Mouse (Mus musculus) heart, embryonic 16.5 days (tissue): Measurements from ENCODE around the gene Tmc5. TPM values are rescaled to one million over a fixed set of nuclear protein-coding genes. Genes with fewer than 3 reads are reported as not detected.

ENCODE experiments used
- ATAC-seq: fragments of 200-750 bp; cut with Nextera tagmentation; replicated peaks from 2 replicates; pipeline ENCODE4 v1.8.0; 2017; ENCODE audit warnings: moderate number of reproducible peaks; ENCODE audit not compliant: insufficient read depth, low FRiP score; ENCODE audit errors: extremely low read depth
- H3K27ac ChIP-seq: fragments of 300-500 bp; sonication (generic); 2 replicates; pipeline ENCODE4 v1.5.1; 2014; ENCODE audit warnings: mild to moderate bottlenecking, low read length, control low read depth, moderate library complexity
- H3K27me3 ChIP-seq: fragments of 300-500 bp; sonication (generic); 2 replicates; pipeline ENCODE4 v1.6.1; 2014; ENCODE audit warnings: low read length, mixed read lengths; ENCODE audit not compliant: control insufficient read depth, insufficient read depth
- H3K36me3 ChIP-seq: fragments of 300-500 bp; sonication (generic); 2 replicates; pipeline ENCODE4 v1.6.1; 2014; ENCODE audit not compliant: control insufficient read depth, insufficient read depth
- H3K4me1 ChIP-seq: fragments of 300-500 bp; sonication (generic); 2 replicates; pipeline ENCODE4 v1.6.1; 2014; ENCODE audit warnings: low read length, mixed read lengths; ENCODE audit not compliant: control insufficient read depth, insufficient read depth
- H3K4me2 ChIP-seq: fragments of 300-500 bp; sonication (generic); 2 replicates; pipeline ENCODE4 v1.6.1; 2014; ENCODE audit warnings: low read depth, mild to moderate bottlenecking, control low read depth, low read length
- H3K4me3 ChIP-seq: fragments of 300-500 bp; sonication (generic); 2 replicates; pipeline ENCODE4 v1.5.1; 2014; ENCODE audit warnings: mild to moderate bottlenecking, control low read depth, low read length
- H3K9ac ChIP-seq: fragments of 300-500 bp; sonication (generic); 2 replicates; pipeline ENCODE4 v1.6.1; 2014; ENCODE audit warnings: low read length, control low read depth
- H3K9me3 ChIP-seq: fragments of 300-500 bp; sonication (generic); replicated peaks from 2 replicates; pipeline ENCODE4 v1.6.1; 2016; ENCODE audit warnings: low read length; ENCODE audit not compliant: control insufficient read depth
- WGBS: fragments of 180-500 bp; shearing (Covaris S2); extraction: QIAGEN DNeasy Blood & Tissue Kit; methylation state at CpG from one replicate; pipeline ENCODE4 v1.1.7; 2014; 5-methylcytosine and 5-hydroxymethylcytosine counted together
- polyA plus RNA-seq: library from polyadenylated mRNA; unstranded; fragments of >200 nt; fragmentation: Nextera tagmentation; extraction: Ambion mirVana; gene quantifications from 2 replicates; pipeline ENCODE4 v1.2.1, GENCODE M21; 2015

Gene Tmc5
- polyA plus RNA-seq, 1 experiment from 2014 or later = 0.97 TPM

DNA sequence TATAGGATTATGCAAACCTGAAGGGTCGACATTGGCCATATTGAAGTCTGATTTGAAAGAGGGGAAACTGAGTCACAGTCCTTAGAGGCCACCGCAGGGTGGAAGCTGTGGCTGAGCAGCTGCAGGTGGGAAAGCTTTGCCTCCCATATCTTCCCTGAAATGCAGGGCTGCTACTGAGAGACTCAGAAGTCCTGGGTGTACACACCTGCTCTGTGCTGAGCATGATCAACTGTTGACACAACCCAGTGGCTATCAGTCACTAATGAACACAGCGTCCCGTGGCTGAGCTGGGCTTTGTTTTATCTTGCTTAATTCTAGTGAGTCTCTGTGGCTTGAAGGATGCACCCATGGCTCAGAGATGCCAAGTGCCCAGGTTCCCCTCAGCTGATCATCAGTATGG lies 53.0 kb downstream of the Tmc5 start:
- peaks cover 6% of the 10 kb centered on the region for H3K27me3 ChIP-seq
- H3K4me1 ChIP-seq = no peaks in the 10 kb centered on the region
- ATAC-seq = no peak
- H3K9ac ChIP-seq = no peak overlapping the region
- H3K36me3 ChIP-seq = no peaks in the 10 kb centered on the region
- H3K4me2 ChIP-seq = no peak overlapping the region
- H3K27ac ChIP-seq = no peak overlapping the region
- no peak overlapping the region for H3K4me3 ChIP-seq
- H3K9me3 ChIP-seq = no peaks in the 10 kb centered on the region
- WGBS = 75% methylated on average over 4 of the region's 4 CpGs

DNA sequence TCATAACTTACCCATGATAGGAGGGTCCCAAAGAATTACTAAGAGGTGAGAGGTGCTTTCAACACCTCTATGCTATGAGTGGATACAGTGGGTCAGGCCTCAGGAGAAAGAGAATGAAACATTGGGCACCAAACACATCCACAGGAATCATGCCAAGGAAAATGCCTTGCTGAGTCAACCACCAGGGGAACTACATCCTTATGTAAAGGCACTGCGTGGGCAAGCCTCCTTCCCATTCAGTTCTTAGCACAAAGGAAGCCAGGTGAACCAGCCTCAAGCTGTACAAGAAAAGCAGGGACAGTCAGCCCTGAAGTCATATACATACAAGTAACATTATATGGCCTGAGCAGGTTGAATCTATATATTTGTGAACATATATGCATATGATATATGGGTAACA lies 53.8 kb downstream of the Tmc5 start:
- Histone ChIP-seq H3K4me3 (no peak overlapping the region), H3K4me2 (no peak overlapping the region), H3K9ac (no peak overlapping the region), H3K36me3 (no peaks in the 10 kb centered on the region), H3K4me1 (no peaks in the 10 kb centered on the region), H3K27ac (no peak overlapping the region), H3K9me3 (no peaks in the 10 kb centered on the region), H3K27me3 (peaks cover 9% of the 10 kb centered on the region)
- ATAC-seq = no peak
- WGBS = 60% methylated on average over 1 of the region's 1 CpGs

GRCm38 (mm10) chr7:118652572-118653295 lies 55.6 kb downstream of the Tmc5 start:
- Histone ChIP-seq H3K4me2 (no peak overlapping the region), H3K9ac (no peak overlapping the region), H3K27ac (no peak overlapping the region), H3K4me3 (no peak overlapping the region), H3K36me3 (no peaks in the 10 kb centered on the region), H3K4me1 (no peaks in the 10 kb centered on the region), H3K27me3 (peaks cover 13% of the 10 kb centered on the region), H3K9me3 (no peaks in the 10 kb centered on the region)
- WGBS = 78% methylated on average over 6 of the region's 6 CpGs
- ATAC-seq = no peak

- no peaks in the 10 kb centered on the region for H3K9me3 ChIP-seq
- no peaks in the 10 kb centered on the region for H3K36me3 ChIP-seq
- H3K27ac ChIP-seq = no peak overlapping the region
- ATAC-seq = no peak
- peaks cover 8% of the 10 kb centered on the region; the same call in 1 of the 2 replicates for H3K27me3 ChIP-seq
- H3K4me1 ChIP-seq = no peaks in the 10 kb centered on the region
- no peak overlapping the region for H3K4me3 ChIP-seq
- no peak overlapping the region for H3K9ac ChIP-seq
- WGBS = 50% methylated on average over 6 of the region's 6 CpGs
- H3K4me2 ChIP-seq = no peak overlapping the region
Measured at GRCm38 (mm10) chr7:118656730-118657129, 59.6 kb downstream of the Tmc5 start.

GRCm38 (mm10) chr7:118667773-118668172 lies 70.7 kb downstream of the Tmc5 start:
- Histone ChIP-seq H3K4me1 (no peaks in the 10 kb centered on the region), H3K36me3 (no peaks in the 10 kb centered on the region), H3K9ac (no peak overlapping the region), H3K27me3 (peaks cover 40% of the 10 kb centered on the region), H3K9me3 (peaks cover 7% of the 10 kb centered on the region), H3K4me3 (no peak overlapping the region), H3K27ac (no peak overlapping the region), H3K4me2 (no peak overlapping the region)
- no peak for ATAC-seq
- WGBS = 94% methylated on average over 2 of the region's 2 CpGs

GRCm38 (mm10) chr7:118670142-118670541 lies 73.0 kb downstream of the Tmc5 start:
- no peaks in the 10 kb centered on the region for H3K36me3 ChIP-seq
- 51% methylated on average over 4 of the region's 4 CpGs for WGBS

GRCm38 (mm10) chr7:118676826-118677225 lies 79.7 kb downstream of the Tmc5 start:
- peak; percentile 78 for ATAC-seq
- 26% methylated on average over 4 of the region's 4 CpGs for WGBS
- Histone ChIP-seq H3K4me3 (no peak overlapping the region), H3K27ac (no peak overlapping the region), H3K36me3 (no peaks in the 10 kb centered on the region), H3K4me1 (peaks cover 4% of the 10 kb centered on the region), H3K27me3 (peaks cover 60% of the 10 kb centered on the region), H3K9ac (no peak overlapping the region), H3K4me2 (no peak overlapping the region), H3K9me3 (peaks cover 10% of the 10 kb centered on the region)

More at GRCm38 (mm10) chr7:118670142-118670541, 73.0 kb downstream of the Tmc5 start:
- Histone ChIP-seq H3K4me2 (no peak overlapping the region), H3K27ac (no peak overlapping the region), H3K4me3 (no peak overlapping the region), H3K4me1 (no peaks in the 10 kb centered on the region), H3K9ac (no peak overlapping the region), H3K27me3 (peaks cover 61% of the 10 kb centered on the region), H3K9me3 (peaks cover 2% of the 10 kb centered on the region)
- no peak for ATAC-seq

DNA sequence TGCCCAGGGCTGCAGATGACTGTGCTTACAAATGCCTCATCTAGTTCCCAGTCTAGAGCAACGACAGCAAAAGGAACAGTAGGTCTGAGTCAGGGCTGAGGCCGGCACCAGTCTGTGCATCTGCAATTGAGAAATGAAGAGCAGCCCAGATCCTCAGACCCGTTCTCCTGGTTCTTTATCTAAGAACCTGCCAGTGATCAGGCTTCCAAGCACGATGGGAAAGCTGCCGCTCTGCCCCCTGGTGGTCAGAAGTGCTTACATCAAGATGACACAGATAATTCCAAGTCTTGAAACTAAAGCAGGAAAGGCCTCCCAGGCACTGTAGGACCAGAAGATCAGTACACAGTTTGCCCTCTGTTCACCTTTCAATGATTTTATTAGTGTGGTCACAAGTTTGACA lies 91.1 kb downstream of the Tmc5 start:
- ATAC-seq = 0 out of 2 replicates have a peak, but pooled peaks have one; percentile 21
- H3K9me3 ChIP-seq = no peaks in the 10 kb centered on the region
- 21% methylated on average over 5 of the region's 5 CpGs for WGBS
- peaks cover 14% of the 10 kb centered on the region for H3K27me3 ChIP-seq
- no peaks in the 10 kb centered on the region for H3K4me1 ChIP-seq
- no peak overlapping the region for H3K4me3 ChIP-seq
- no peak overlapping the region for H3K27ac ChIP-seq
- no peak overlapping the region for H3K4me2 ChIP-seq
- peaks cover 31% of the 10 kb centered on the region for H3K36me3 ChIP-seq
- H3K9ac ChIP-seq = no peak overlapping the region

- H3K27me3 ChIP-seq = peaks cover 13% of the 10 kb centered on the region
- H3K36me3 ChIP-seq = peaks cover 35% of the 10 kb centered on the region
Measured at GRCm38 (mm10) chr7:118689088-118689487, 92.0 kb downstream of the Tmc5 start.

More at GRCm38 (mm10) chr7:118689088-118689487, 92.0 kb downstream of the Tmc5 start:
- 75% methylated on average over 7 of the region's 7 CpGs for WGBS
- Histone ChIP-seq H3K27ac (no peak overlapping the region), H3K4me1 (no peaks in the 10 kb centered on the region), H3K4me2 (no peak overlapping the region), H3K9me3 (no peaks in the 10 kb centered on the region), H3K9ac (no peak overlapping the region), H3K4me3 (no peak overlapping the region)
- ATAC-seq = no peak
